Mouse (Mus musculus) hindbrain, postnatal 0 days (tissue): ENCODE measurements around the gene Rassf4. TPM values are rescaled to one million over a fixed set of nuclear protein-coding genes. Genes with fewer than 3 reads are reported as not detected.
"Not testable (repeated sequence)": the region's sequence is repeated elsewhere in the genome, so short reads cannot be mapped to it uniquely, and the experiment has no call there.

Source experiments
- ATAC-seq: fragments of 200-750 bp; cut with Nextera tagmentation; 2 replicates; pipeline ENCODE4 v1.8.0; 2017; ENCODE audit warnings: mild to moderate bottlenecking, moderate TSS enrichment, moderate library complexity
- DNase-seq: peaks from one replicate; pipeline ENCODE4 v3.0.0-alpha.2; 2015; ENCODE audit warnings: low spot score
- H3K27ac ChIP-seq: fragments of 300-500 bp; sonication (generic); 2 replicates; pipeline ENCODE4 v1.5.1; 2014; ENCODE audit warnings: mild to moderate bottlenecking
- H3K27me3 ChIP-seq: fragments of 300-500 bp; sonication (generic); 2 replicates; pipeline ENCODE4 v1.6.1; 2014; ENCODE audit warnings: low read length, mixed read lengths; ENCODE audit not compliant: insufficient read depth
- H3K36me3 ChIP-seq: fragments of 300-500 bp; sonication (generic); 2 replicates; pipeline ENCODE4 v1.6.1; 2014; ENCODE audit warnings: low read length, mixed read lengths; ENCODE audit not compliant: insufficient read depth
- H3K4me1 ChIP-seq: fragments of 300-500 bp; sonication (generic); 2 replicates; pipeline ENCODE4 v1.6.1; 2014; ENCODE audit warnings: antibody characterized with exemption, low read length, mixed read lengths; ENCODE audit not compliant: insufficient read depth
- H3K4me2 ChIP-seq: fragments of 300-500 bp; sonication (generic); 2 replicates; pipeline ENCODE4 v1.6.1; 2014; ENCODE audit warnings: low read depth, mild to moderate bottlenecking, low read length, moderate library complexity, mixed read lengths
- H3K4me3 ChIP-seq: fragments of 300-500 bp; sonication (generic); 2 replicates; pipeline ENCODE4 v1.5.1; 2014; ENCODE audit warnings: low read length
- H3K9ac ChIP-seq: fragments of 300-500 bp; sonication (generic); replicated peaks from 2 replicates; pipeline ENCODE4 v1.6.1; 2014; ENCODE audit warnings: mild to moderate bottlenecking, low read length, moderate library complexity, mixed read lengths
- H3K9me3 ChIP-seq: fragments of 300-500 bp; sonication (generic); 2 replicates; pipeline ENCODE4 v1.6.1; 2016; ENCODE audit warnings: low read length, mixed read lengths
- CTCF ChIP-seq: IDR thresholded peaks from 2 replicates; pipeline ENCODE4 v1.5.1; 2016; ENCODE audit warnings: antibody characterized with exemption, control low read depth, low read depth
- WGBS: fragments of 180-500 bp; shearing (Covaris S2); extraction: QIAGEN DNeasy Blood & Tissue Kit; methylation state at CpG from one replicate; pipeline ENCODE4 v1.1.7; 2014; 5-methylcytosine and 5-hydroxymethylcytosine counted together
- microRNA-seq, 2 experiments: library from miRNA; unstranded; fragments of <30 nt; microRNA quantifications; one replicate each; pipeline ENCODE4; 2016
- polyA plus RNA-seq: library from polyadenylated mRNA; unstranded; fragments of >200 nt; fragmentation: Nextera tagmentation; extraction: Ambion mirVana; gene quantifications from 2 replicates; pipeline ENCODE4 v1.2.1, GENCODE M21; 2015
- total RNA-seq: library from RNA; depleted of rRNA; stranded (reverse); fragments of >200 nt; gene quantifications from 2 replicates; pipeline ENCODE4 v1.2.3, GENCODE M21; 2014; rRNA removed

The Rassf4 gene
- total and polyA plus RNA-seq, 2 experiments from 2014 or later, result 18.2 to 29.4 TPM

GRCm38 (mm10) chr6:116615719-116616118 is 58.0 kb downstream of the Rassf4 start:
- WGBS, result 96% methylated on average over 2 of the region's 2 CpGs
- DNase-seq (no peak), ATAC-seq (no peak)
- no peak for TF ChIP-seq CTCF
- Histone ChIP-seq H3K9me3 (no peaks in the 10 kb centered on the region), H3K27me3 (no peaks in the 10 kb centered on the region), H3K36me3 (no peaks in the 10 kb centered on the region), H3K9ac (no peak overlapping the region), H3K4me1 (no peaks in the 10 kb centered on the region), H3K4me2 (no peak overlapping the region), H3K4me3 (no peak overlapping the region), H3K27ac (no peak overlapping the region)

- DNase-seq, result no peak
- no peaks in the 10 kb centered on the region for H3K36me3 ChIP-seq
- WGBS, result 49% methylated on average over 4 of the region's 4 CpGs
- ATAC-seq, result no peak
- no peak overlapping the region for H3K27ac ChIP-seq
- H3K4me3 ChIP-seq, result no peak overlapping the region
- no peak overlapping the region for H3K4me2 ChIP-seq
- H3K9me3 ChIP-seq, result no peaks in the 10 kb centered on the region
- H3K4me1 ChIP-seq, result no peaks in the 10 kb centered on the region
- H3K9ac ChIP-seq, result no peak overlapping the region
- peak; percentile 43 for TF ChIP-seq CTCF
- no peaks in the 10 kb centered on the region for H3K27me3 ChIP-seq
Observed at GRCm38 (mm10) chr6:116607230-116607629, 66.5 kb downstream of the Rassf4 start.

GRCm38 (mm10) chr6:116600969-116601368 is 72.8 kb downstream of the Rassf4 start:
- DNase-seq, H3K9me3 ChIP-seq, H3K27me3 ChIP-seq, H3K4me3 ChIP-seq, H3K36me3 ChIP-seq, H3K4me1 ChIP-seq, ATAC-seq, H3K27ac ChIP-seq, H3K4me2 ChIP-seq, H3K9ac ChIP-seq: not testable (repeated sequence)

- TF ChIP-seq CTCF, result no peak
- DNase-seq, result no peak
- WGBS, result 59% methylated on average over 4 of the region's 4 CpGs
- no peak for ATAC-seq
- H3K36me3 ChIP-seq, result no peaks in the 10 kb centered on the region
- no peak within 1 kb of the TSS for H3K4me2 ChIP-seq
- no peaks in the 10 kb centered on the region for H3K9me3 ChIP-seq
- no peak within 1 kb of the TSS for H3K27ac ChIP-seq
- H3K27me3 ChIP-seq, result no peaks in the 10 kb centered on the region
- H3K9ac ChIP-seq, result no peak within 1 kb of the TSS
- no peak within 1 kb of the TSS for H3K4me3 ChIP-seq
- H3K4me1 ChIP-seq, result no peaks in the 10 kb centered on the region
Observed at GRCm38 (mm10) chr6:116584095-116584494, 89.7 kb downstream of the Rassf4 start, which contains the start of gene Olfr215. TSS of gene Olfr215 (minus strand) at chr6:116584195.

Small RNA genes lying within 50 kb of the gene (microRNA-seq; reads per million reads assigned to microRNA genes)
- 0.72 to 1.4 reads per million in 2 experiments for gene Mir7043

Other genes starting within 250 kb of the Rassf4 start
- 1.7 and 8.1 TPM in 2 replicates for gene Alox5, start 212.8 kb downstream of the Rassf4 start, total RNA-seq
- gene Alox5, start 212.8 kb downstream of the Rassf4 start, polyA plus RNA-seq, result 0.73 and 0.75 TPM in 2 replicates
- gene Olfr211, start 184.9 kb downstream of the Rassf4 start, total RNA-seq, result not detected in 2 replicates
- not detected in 2 replicates for gene Olfr211, start 184.9 kb downstream of the Rassf4 start, polyA plus RNA-seq
- gene Olfr212, start 167.4 kb downstream of the Rassf4 start, total RNA-seq, result 0.29 TPM in 1 of 2 replicates, not detected in the other
- 0.06 TPM in 1 of 2 replicates, not detected in the other for gene Olfr212, start 167.4 kb downstream of the Rassf4 start, polyA plus RNA-seq
- gene Olfr213, start 135.5 kb downstream of the Rassf4 start, total RNA-seq, result not detected in 2 replicates
- not detected in 2 replicates for gene Olfr213, start 135.5 kb downstream of the Rassf4 start, polyA plus RNA-seq
- not detected in 2 replicates for gene Gm5580, start 122.8 kb downstream of the Rassf4 start, total RNA-seq
- gene Gm5580, start 122.8 kb downstream of the Rassf4 start, polyA plus RNA-seq, result 0.26 and 0.36 TPM in 2 replicates
- gene Olfr214, start 119.7 kb downstream of the Rassf4 start, total RNA-seq, result not detected in 2 replicates
- gene Olfr214, start 119.7 kb downstream of the Rassf4 start, polyA plus RNA-seq, result not detected in 2 replicates
- not detected in 2 replicates for gene Olfr215, start 89.8 kb downstream of the Rassf4 start, total RNA-seq
- gene Olfr215, start 89.8 kb downstream of the Rassf4 start, polyA plus RNA-seq, result not detected in 2 replicates
- gene Zfp422, start 45.0 kb downstream of the Rassf4 start, total RNA-seq, result 50.8 and 52.0 TPM in 2 replicates
- gene Zfp422, start 45.0 kb downstream of the Rassf4 start, polyA plus RNA-seq, result 97.1 and 101 TPM in 2 replicates
- 6.8 and 27.5 TPM in 2 replicates for gene Depp1, start 23.3 kb downstream of the Rassf4 start, total RNA-seq
- 4.2 and 4.8 TPM in 2 replicates for gene Depp1, start 23.3 kb downstream of the Rassf4 start, polyA plus RNA-seq
- gene Tmem72, start 43.0 kb upstream of the Rassf4 start, total RNA-seq, result 2.0 and 2.6 TPM in 2 replicates
- gene Tmem72, start 43.0 kb upstream of the Rassf4 start, polyA plus RNA-seq, result 3.8 and 4.6 TPM in 2 replicates